Mouse (Mus musculus) urinary bladder, postnatal 4 days (tissue): ENCODE results near the gene Zfp105.

Source experiments
- DNase-seq, 2 experiments: peaks; one replicate each; pipeline ENCODE4 v3.0.0; 2021 to 2022; ENCODE audit warnings: low spot score in 2 of 2

Zfp105 gene

DNA sequence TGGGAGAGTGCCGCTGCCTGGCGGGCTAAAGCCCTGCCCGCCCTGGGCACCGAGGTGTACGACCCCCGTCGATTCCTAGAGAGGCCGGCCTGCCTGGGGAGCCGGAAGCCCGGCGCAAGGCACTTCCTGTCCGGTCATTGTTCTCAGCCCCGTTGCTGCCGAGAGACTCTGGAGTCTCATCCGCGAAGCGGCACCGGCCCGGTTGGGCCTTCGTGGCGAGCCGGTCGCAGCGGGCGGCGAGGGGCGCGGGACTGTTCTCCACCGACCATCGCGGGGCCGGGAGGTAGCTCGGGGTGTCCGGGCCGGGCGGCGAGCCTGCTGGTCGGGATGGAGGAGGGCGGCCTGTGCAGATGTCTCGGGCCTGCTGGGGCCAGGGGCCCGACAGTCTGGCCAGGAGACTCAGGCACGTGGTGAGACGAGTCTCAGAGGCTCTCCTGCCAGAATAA lies at the start of gene Zfp105:
Gene Zfp105, plus strand, starts transcription at position 137 of the 446 bp plus-strand sequence.
- DNase-seq, result peak; percentile 67 to 73

DNA sequence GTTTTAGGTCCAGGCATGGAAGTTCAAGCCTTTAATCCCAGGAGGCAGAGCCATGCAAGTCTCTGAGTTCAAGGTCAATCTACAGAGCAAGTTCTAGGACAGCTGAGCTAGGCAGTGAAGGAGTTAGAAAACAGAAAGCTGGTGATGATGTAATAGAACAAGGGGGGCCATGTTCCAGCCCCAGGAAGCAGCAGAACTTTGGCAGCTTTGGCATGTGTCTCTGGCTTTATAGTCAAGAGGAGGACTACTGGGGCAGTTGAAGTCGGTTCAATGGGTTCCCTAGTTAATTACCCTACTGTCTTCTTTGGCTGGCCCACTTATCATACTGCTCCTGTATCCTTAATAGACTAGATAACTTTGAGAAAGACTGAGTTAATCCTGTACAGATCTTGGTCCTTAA lies 48.2 kb upstream of the Zfp105 start:
- DNase-seq, result no peak

DNA sequence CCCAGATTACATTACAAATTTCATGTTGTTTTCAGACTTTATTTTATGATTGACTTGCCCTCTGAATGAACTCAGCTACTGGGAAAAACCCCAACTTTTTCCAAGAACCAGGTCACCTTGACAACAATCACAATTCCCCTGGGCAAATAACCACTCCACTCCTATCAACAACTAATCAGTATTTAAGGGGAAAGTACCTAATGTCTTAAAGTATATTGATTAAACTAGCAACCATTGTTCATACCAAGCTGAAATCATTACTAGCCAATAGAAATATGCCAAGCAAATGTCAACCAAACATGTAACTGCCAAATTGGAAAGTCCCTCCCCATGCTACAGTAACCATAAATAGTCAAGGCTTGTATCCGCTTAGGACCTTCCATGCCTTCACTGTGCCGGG lies 47.7 kb upstream of the Zfp105 start:
- DNase-seq, result no peak

DNA sequence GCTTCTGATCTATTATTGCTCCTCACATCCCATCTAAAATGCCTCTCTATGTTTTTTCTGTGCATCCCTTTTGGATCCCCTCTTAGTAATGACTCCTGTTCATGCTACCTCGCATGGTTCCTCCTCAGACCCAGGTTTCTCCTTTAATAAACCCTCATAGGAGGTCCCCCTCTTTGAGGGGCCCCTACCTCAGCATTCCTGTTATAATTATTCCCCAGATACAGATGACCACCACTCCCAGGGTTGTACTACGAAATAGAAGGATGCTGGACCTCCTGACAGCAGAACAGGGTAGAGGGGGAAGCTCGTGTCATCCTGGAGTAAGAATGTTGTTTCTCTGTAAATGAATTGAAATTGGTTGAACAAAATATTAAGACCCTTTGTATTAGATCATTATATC lies 37.5 kb upstream of the Zfp105 start, which contains the start of gene Zkscan7:
Gene Zkscan7, plus strand, starts transcription at position 301 of the 400 bp plus-strand sequence.
- DNase-seq, result no peak

DNA sequence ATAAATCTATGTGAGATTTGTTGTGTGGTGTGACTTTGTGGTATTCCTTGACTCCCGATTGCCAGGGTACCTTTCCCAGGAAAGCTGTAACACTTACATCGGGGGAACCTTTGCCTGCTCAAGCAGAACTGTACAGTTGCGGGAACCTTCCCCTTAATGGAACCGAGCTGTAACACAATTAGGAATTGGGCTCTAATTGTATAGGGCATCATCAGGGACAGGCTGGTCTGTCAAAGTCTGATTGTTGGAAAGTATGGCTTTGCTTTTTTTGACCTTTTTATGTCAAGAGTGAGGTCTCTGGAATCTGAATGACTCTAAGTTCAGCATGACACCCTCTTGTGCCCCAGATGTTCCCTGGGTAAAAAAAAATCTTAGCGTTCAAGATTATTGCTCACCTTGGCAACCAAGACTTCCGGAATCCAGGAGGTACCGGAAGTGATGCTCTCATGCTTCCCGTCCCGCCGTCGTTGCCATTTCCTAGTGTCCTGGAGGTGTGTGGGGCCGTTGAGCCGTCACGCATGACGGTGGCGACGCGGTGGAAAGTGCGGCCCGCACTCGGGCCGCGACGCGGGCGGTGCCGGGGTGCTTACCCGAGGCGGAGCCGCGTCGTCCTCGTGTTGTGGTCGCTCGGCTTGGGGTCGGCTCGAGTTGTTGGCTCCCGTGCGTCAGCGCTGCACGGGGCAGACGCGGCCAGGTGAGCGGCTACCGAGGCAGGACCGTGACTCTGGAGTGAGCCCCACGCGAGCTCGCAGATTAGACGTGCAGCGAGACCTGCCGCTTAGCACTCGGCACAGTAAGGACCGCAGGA lies 36.3 kb upstream of the Zfp105 start:
- peak; percentile 44 to 63 for DNase-seq

DNA sequence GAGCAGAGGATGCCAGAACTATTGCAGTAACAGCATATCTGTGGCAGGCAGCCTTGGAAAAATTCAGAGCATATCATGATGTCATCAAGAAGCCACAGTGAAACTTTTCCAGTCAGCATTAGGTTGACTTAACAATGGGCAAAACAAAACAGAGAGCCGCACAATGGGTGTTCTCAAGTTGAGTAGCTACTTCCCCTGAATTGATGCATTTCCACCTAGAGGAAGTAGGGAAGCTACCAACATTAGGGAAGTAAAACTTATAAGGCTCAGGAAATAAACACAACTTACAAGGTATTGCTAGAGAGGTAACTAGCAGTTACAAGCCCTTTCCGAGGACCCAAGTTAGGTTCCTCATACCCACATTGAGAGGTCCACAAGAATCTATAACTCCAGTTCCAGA lies 21.8 kb upstream of the Zfp105 start:
- no peak for DNase-seq

DNA sequence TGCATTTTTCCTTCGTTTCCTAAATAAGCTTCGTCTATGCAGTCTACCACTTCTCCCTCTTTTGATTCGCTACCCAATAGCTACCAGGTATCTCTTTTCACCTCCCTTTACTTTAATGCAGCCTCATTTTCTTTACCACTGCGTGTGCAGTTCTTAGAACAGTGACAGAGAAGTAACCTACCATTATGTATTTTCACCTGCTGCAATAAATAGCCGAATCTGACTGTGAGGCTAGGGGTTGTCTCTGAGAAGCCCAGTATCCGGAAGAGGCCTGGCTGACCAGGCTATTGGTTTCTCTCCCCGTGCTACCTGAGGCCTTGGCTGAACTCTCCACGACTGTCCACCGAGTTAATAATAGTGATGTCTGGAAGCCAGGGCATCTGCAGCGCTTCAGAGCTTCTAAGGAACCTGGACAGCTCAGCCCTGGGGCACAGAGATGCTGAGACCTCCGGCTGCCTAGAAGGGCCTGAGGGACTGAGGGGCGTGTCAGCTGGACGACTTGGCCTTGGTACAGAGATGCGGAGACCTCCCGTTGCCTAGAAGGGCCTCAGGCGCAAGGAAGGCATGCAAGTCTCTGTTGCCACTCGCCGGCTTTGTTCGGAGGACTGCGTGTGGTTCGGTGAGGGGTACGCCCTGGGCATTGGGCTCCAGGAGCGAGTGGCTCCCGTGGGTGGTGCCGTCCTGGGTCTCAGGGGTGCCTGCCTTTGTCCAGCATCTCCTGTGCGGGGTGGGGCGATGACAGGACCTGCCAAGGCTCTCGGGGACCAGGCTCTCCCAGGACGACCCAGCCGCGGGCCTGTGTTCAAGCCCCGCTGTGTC lies 19.9 kb upstream of the Zfp105 start:
- peak; percentile 68 to 74 for DNase-seq

DNA sequence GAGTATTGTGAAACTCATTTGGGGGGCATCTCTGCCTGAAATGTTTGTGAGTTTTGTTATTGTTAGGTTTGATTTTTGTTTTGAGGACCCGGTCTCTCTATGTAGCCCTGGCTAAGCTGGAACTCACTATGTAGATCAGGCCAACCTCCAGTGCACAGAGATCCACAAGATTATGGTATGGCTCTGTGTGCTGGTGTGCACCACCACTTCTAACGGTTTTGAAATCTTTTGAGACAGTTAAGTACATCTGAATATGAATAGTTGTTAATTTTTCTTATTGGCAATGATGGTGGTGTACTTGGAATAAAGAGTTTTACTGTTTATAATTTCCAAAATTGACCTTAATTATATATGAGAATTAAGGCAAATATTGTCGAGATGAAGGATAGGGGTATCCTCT lies 436 bp upstream of the Zfp105 start:
- DNase-seq, result no peak

DNA sequence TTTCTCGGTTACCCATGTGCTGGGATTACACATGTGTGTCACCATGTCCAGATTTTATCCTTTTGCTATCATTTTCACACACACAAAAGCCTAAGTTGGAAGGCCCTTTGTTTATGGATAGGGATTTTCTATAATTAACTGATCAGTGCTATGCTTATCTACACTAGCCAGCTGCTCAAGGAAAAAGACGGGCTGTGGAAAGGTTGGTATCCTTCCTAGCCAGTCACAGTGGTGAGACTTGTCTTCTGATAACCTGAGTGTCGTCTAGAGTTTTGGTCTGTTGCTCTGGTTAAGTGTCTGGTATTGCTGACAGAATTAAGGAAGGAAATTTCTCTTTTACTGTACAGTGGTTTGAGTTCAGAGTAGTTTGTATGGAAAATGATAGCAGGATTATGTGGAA lies 6.0 kb downstream of the Zfp105 start:
- DNase-seq, result no peak

DNA sequence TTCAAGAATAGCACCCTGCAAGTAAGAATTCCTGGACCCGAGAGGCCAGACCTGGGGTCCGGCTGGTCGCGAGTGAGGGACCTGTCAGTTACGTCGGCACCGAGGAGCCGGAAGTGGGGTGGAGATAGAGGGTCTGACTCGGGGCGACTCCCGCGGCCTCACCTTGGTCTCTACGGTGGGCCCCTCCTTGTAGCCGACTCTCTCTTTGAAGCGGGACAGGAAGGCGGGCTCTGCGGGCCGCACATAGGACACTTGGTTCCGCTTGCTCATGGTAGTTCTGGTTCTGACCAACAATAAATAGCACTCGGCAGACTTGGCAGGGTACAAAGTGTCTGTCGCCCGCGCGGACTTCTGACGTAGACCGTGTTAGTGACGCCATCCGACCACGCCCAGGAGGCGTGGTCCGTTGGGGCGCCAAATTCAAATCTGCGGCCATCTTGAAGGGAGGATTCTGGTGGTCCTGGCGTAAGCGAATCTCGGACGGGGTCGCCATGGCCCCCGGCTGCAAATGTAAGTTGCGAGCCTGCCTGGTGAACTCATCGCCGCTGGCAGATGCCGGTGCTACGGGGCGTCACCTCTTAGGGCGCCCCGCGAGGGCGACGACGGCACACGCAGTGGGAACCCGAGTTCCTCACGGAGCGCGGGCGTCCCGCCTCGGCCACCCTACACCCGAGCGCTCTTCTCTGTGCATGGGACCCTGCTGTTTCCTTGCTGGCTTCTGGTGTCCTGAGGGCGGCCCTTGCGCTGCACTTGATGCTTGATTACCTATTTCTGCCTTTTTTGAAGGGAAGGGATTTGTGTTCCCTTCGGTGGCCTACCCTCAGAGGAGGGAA lies 28.0 kb downstream of the Zfp105 start, which contains the start of the genes 1110059G10Rik and Kif15:
Gene 1110059G10Rik, minus strand, starts transcription at position 358 of the 833 bp plus-strand sequence.
Gene Kif15, plus strand, starts transcription at position 404 of the 833 bp plus-strand sequence.
- DNase-seq, result peak; percentile 89 to 93
